Mouse (Mus musculus) left cerebral cortex, adult 9 months (tissue): ENCODE results near the gene Thap7.
A peak's percentile ranks its signal among the peaks of the same experiment; 100 is the strongest.
"Not testable (repeated sequence)": the region's sequence is repeated elsewhere in the genome, so short reads cannot be mapped to it uniquely, and the experiment has no call there.

Source experiments
- DNase-seq, 2 experiments: peaks; one replicate each; pipeline ENCODE4 v3.0.0; 2022; ENCODE audit warnings: low spot score in 2 of 2

Gene Thap7

GRCm38 (mm10) chr16:17532271-17532670 lies 1.3 kb upstream of the Thap7 start:
- no peak for DNase-seq

- DNase-seq = no peak
Observed at GRCm38 (mm10) chr16:17529981-17530586, 852 bp downstream of the Thap7 start.

GRCm38 (mm10) chr16:17528276-17528675 lies 2.7 kb downstream of the Thap7 start:
- DNase-seq = no peak

- DNase-seq = no peak
Observed at GRCm38 (mm10) chr16:17527606-17528005, 3.3 kb downstream of the Thap7 start.

GRCm38 (mm10) chr16:17526223-17526622 lies 4.7 kb downstream of the Thap7 start:
- no peak for DNase-seq

- no peak for DNase-seq
Observed at GRCm38 (mm10) chr16:17525524-17525923, 5.4 kb downstream of the Thap7 start.

GRCm38 (mm10) chr16:17524156-17524555 lies 6.8 kb downstream of the Thap7 start:
- no peak for DNase-seq

GRCm38 (mm10) chr16:17518910-17519309 lies 12.0 kb downstream of the Thap7 start:
- DNase-seq = no peak

GRCm38 (mm10) chr16:17511431-17511830 lies 19.5 kb downstream of the Thap7 start:
- no peak for DNase-seq

GRCm38 (mm10) chr16:17510686-17511085 lies 20.2 kb downstream of the Thap7 start:
- DNase-seq = no peak

GRCm38 (mm10) chr16:17510143-17510542 lies 20.8 kb downstream of the Thap7 start:
- DNase-seq = no peak

GRCm38 (mm10) chr16:17509240-17509597 lies 21.7 kb downstream of the Thap7 start:
- DNase-seq = no peak

GRCm38 (mm10) chr16:17508546-17509239 lies 22.2 kb downstream of the Thap7 start, which contains the start of gene Lztr1:
Gene Lztr1, plus strand, starts transcription at chr16:17508688.
- DNase-seq = peak; percentile 67 to 90

GRCm38 (mm10) chr16:17508031-17508430 lies 22.9 kb downstream of the Thap7 start:
- not testable (repeated sequence) for DNase-seq

- no peak for DNase-seq
Observed at GRCm38 (mm10) chr16:17507018-17507552, 23.9 kb downstream of the Thap7 start.

- DNase-seq = no peak
Observed at GRCm38 (mm10) chr16:17502681-17503080, 28.3 kb downstream of the Thap7 start.

GRCm38 (mm10) chr16:17499249-17499883 lies 31.6 kb downstream of the Thap7 start:
- DNase-seq = no peak

- peak; percentile 86 to 90 for DNase-seq
Observed at GRCm38 (mm10) chr16:17496499-17497305, 34.2 kb downstream of the Thap7 start.

GRCm38 (mm10) chr16:17491896-17492561 lies 38.9 kb downstream of the Thap7 start:
- peak in 1 of 2 experiments; percentile 52 for DNase-seq

GRCm38 (mm10) chr16:17491154-17491553 lies 39.8 kb downstream of the Thap7 start:
- no peak for DNase-seq

GRCm38 (mm10) chr16:17489469-17490111 lies 41.3 kb downstream of the Thap7 start, which contains the start of gene Aifm3:
Gene Aifm3, plus strand, starts transcription at chr16:17489611.
- no peak for DNase-seq
